Mouse (Mus musculus) thymus, adult 2 months (tissue): Measurements from ENCODE around the gene Mul1. TPM values are rescaled to one million over a fixed set of nuclear protein-coding genes. Genes with fewer than 3 reads are reported as not detected.
"Not testable (repeated sequence)": the region's sequence is repeated elsewhere in the genome, so short reads cannot be mapped to it uniquely, and the experiment has no call there.

ENCODE experiments used
- DNase-seq: peaks from one replicate; pipeline ENCODE4 v3.0.0; 2021
- H3K27ac ChIP-seq: fragments of 200-500 bp; 2 replicates; pipeline ENCODE4 v1.5.1; 2012; ENCODE audit warnings: low read length, control low read depth; ENCODE audit not compliant: control insufficient read depth, insufficient read depth
- H3K27me3 ChIP-seq: fragments of 200-500 bp; 2 replicates; pipeline ENCODE4 v1.6.1; 2012; ENCODE audit warnings: mild to moderate bottlenecking, low read length, moderate library complexity, mixed read lengths; ENCODE audit not compliant: control insufficient read depth, insufficient read depth
- H3K36me3 ChIP-seq: fragments of 200-500 bp; 2 replicates; pipeline ENCODE4 v1.6.1; 2012; ENCODE audit warnings: mild to moderate bottlenecking, low read length, moderate library complexity; ENCODE audit not compliant: control insufficient read depth, insufficient read depth
- H3K4me1 ChIP-seq: fragments of 200-500 bp; replicated peaks from 2 replicates; pipeline ENCODE4 v1.6.1; 2012; ENCODE audit warnings: low read length; ENCODE audit not compliant: control insufficient read depth, insufficient read depth
- H3K4me3 ChIP-seq: fragments of 200-500 bp; 2 replicates; pipeline ENCODE4 v1.5.1; 2012; ENCODE audit warnings: mild to moderate bottlenecking, low read length, control low read depth, moderate library complexity; ENCODE audit not compliant: control insufficient read depth, insufficient read depth
- CTCF ChIP-seq: fragments of 200-500 bp; IDR thresholded peaks from 2 replicates; pipeline ENCODE4 v1.5.1; 2012; ENCODE audit warnings: mild to moderate bottlenecking, control low read depth, low read length, moderate library complexity, borderline replicate concordance; ENCODE audit not compliant: control insufficient read depth, poor library complexity, insufficient read depth; ENCODE audit errors: extremely low read depth
- POLR2A ChIP-seq: fragments of 200-500 bp; IDR thresholded peaks from 2 replicates; pipeline ENCODE4 v1.6.1; 2012; ENCODE audit warnings: mild to moderate bottlenecking, low read length, control low read depth, moderate library complexity; ENCODE audit not compliant: control insufficient read depth, poor library complexity, insufficient read depth; ENCODE audit errors: extremely low read depth
- WGBS: fragments of 180-500 bp; shearing (Covaris S2); methylation state at CpG from one replicate; pipeline ENCODE4 v1.1.7; 2018; 5-methylcytosine and 5-hydroxymethylcytosine counted together
- polyA plus RNA-seq: library from polyadenylated mRNA; depleted of rRNA; stranded (reverse); fragments of >200 nt; gene quantifications from 2 replicates; pipeline ENCODE4 v1.2.3, GENCODE M21; 2012

The Mul1 gene
- polyA plus RNA-seq, 1 experiment, result 16.9 TPM

- WGBS, result 69% methylated on average over 11 of the region's 11 CpGs
- Histone ChIP-seq H3K27ac (no peak overlapping the region), H3K27me3 (0 out of 2 replicates have a peak, but pooled peaks cover 2% of the 10 kb centered on the region), H3K4me3 (no peak overlapping the region), H3K4me1 (no peaks in the 10 kb centered on the region), H3K36me3 (no peaks in the 10 kb centered on the region)
- no peak for DNase-seq
- TF ChIP-seq POLR2A, result no peak
- TF ChIP-seq CTCF, result no peak
Observed at GRCm38 (mm10) chr4:138418340-138418957, 16.0 kb upstream of the Mul1 start.

GRCm38 (mm10) chr4:138425028-138425427 is 9.4 kb upstream of the Mul1 start:
- no peak for DNase-seq
- H3K4me1 ChIP-seq, result no peaks in the 10 kb centered on the region
- WGBS, result 92% methylated on average over 6 of the region's 6 CpGs
- no peak overlapping the region for H3K4me3 ChIP-seq
- H3K36me3 ChIP-seq, result no peaks in the 10 kb centered on the region
- H3K27me3 ChIP-seq, result 0 out of 2 replicates have a peak, but pooled peaks cover 2% of the 10 kb centered on the region
- TF ChIP-seq CTCF (no peak), POLR2A (no peak)
- no peak overlapping the region for H3K27ac ChIP-seq

- H3K27ac ChIP-seq, H3K27me3 ChIP-seq, H3K4me3 ChIP-seq, H3K4me1 ChIP-seq, DNase-seq, H3K36me3 ChIP-seq: not testable (repeated sequence)
- WGBS, result 92% methylated on average over 14 of the region's 14 CpGs
Observed at GRCm38 (mm10) chr4:138425604-138426003, 8.9 kb upstream of the Mul1 start.

GRCm38 (mm10) chr4:138426778-138427705 is 7.4 kb upstream of the Mul1 start:
- no peak overlapping the region for H3K27ac ChIP-seq
- TF ChIP-seq CTCF (no peak), POLR2A (no peak)

GRCm38 (mm10) chr4:138429778-138430177 is 4.7 kb upstream of the Mul1 start:
- H3K4me3 ChIP-seq, result no peak overlapping the region
- 48% methylated on average over 3 of the region's 3 CpGs for WGBS
- peaks cover 4% of the 10 kb centered on the region for H3K4me1 ChIP-seq
- DNase-seq, result peak; percentile 48
- no peaks in the 10 kb centered on the region; the same call in 1 of the 2 replicates for H3K27me3 ChIP-seq
- TF ChIP-seq CTCF, result no peak
- TF ChIP-seq POLR2A, result no peak
- H3K27ac ChIP-seq, result no peak overlapping the region
- no peaks in the 10 kb centered on the region for H3K36me3 ChIP-seq

More at GRCm38 (mm10) chr4:138426778-138427705, 7.4 kb upstream of the Mul1 start:
- no peaks in the 10 kb centered on the region; the same call in 1 of the 2 replicates for H3K27me3 ChIP-seq
- WGBS, result 43% methylated on average over 22 of the region's 22 CpGs
- H3K4me3 ChIP-seq, result no peak overlapping the region
- no peaks in the 10 kb centered on the region for H3K36me3 ChIP-seq
- peak; percentile 68 for DNase-seq
- H3K4me1 ChIP-seq, result no peaks in the 10 kb centered on the region

- DNase-seq, result no peak
- H3K27ac ChIP-seq, result no peak overlapping the region
- WGBS, result 64% methylated on average over 8 of the region's 8 CpGs
- H3K36me3 ChIP-seq, result no peaks in the 10 kb centered on the region
- TF ChIP-seq CTCF, result no peak
- TF ChIP-seq POLR2A, result no peak
- H3K27me3 ChIP-seq, result no peaks in the 10 kb centered on the region; the same call in 1 of the 2 replicates
- peaks cover 8% of the 10 kb centered on the region for H3K4me1 ChIP-seq
- no peak overlapping the region for H3K4me3 ChIP-seq
Observed at GRCm38 (mm10) chr4:138431340-138431739, 3.1 kb upstream of the Mul1 start.

GRCm38 (mm10) chr4:138440062-138440461 is 5.6 kb downstream of the Mul1 start:
- Histone ChIP-seq H3K36me3 (peaks cover 11% of the 10 kb centered on the region), H3K27ac (no peak overlapping the region), H3K27me3 (no peaks in the 10 kb centered on the region), H3K4me1 (peaks cover 2% of the 10 kb centered on the region; the same call in 1 of the 2 replicates), H3K4me3 (no peak overlapping the region)
- WGBS, result 62% methylated on average over 3 of the region's 3 CpGs
- no peak for TF ChIP-seq CTCF
- no peak for DNase-seq
